Mouse (Mus musculus): ENCODE measurements around the gene Rab11fip4. TPM values are rescaled to one million over a fixed set of nuclear protein-coding genes. Genes with fewer than 3 reads are reported as not detected.

Gene Rab11fip4
- total and polyA plus RNA-seq, 3 experiments: 13.2 to 41.6 (median 26.6) TPM

GRCm38 (mm10) chr11:79660361-79661205, 69.6 kb downstream of the Rab11fip4 start:
- H3K27me3 ChIP-seq (replicated peaks): peaks cover 10% of the 10 kb centered on the region
- H3K4me2 ChIP-seq (ENCODE audit: insufficient read depth, low read depth, poor library complexity, severe bottlenecking): peak overlapping the region; percentile 59
- peak overlapping the region; percentile 20 for H3K9ac ChIP-seq (ENCODE audit: insufficient read depth, low read depth)
- peak; percentile 56 for DNase-seq (ENCODE audit: extremely low read depth)
- TF ChIP-seq SMC3 (IDR thresholded peaks at IDR 0.05; ENCODE audit: low read depth, low read length): no peak
- no peak for TF ChIP-seq ZKSCAN1 (IDR thresholded peaks at IDR 0.05; ENCODE audit: borderline replicate concordance, low read depth, low read length)
- no peak for TF ChIP-seq ZNF384 (IDR thresholded peaks at IDR 0.05; ENCODE audit: low read depth, low read length)
- TF ChIP-seq TBP (conservative IDR thresholded peaks at IDR 0.05; ENCODE audit: low read depth, low read length): 0 out of 2 replicates have a peak, but pooled peaks have one; percentile 43
- no peak for TF ChIP-seq MYC (IDR thresholded peaks at IDR 0.05; ENCODE audit: low read depth, low read length)
- TF ChIP-seq NELFE (IDR thresholded peaks at IDR 0.05; ENCODE audit: low read depth, low read length): peak; percentile 54; the same call in 1 of the 2 replicates
- peak; percentile 38; the same call in 1 of the 2 replicates for TF ChIP-seq ELF1 (IDR thresholded peaks at IDR 0.05; ENCODE audit: low read depth, low read length)
- no peak for TF ChIP-seq E2F4 (IDR thresholded peaks at IDR 0.05; ENCODE audit: insufficient replicate concordance, low read depth, low read length)
- TF ChIP-seq BHLHE40 (IDR thresholded peaks at IDR 0.05; ENCODE audit: low read depth, low read length): no peak
- TF ChIP-seq RAD21 (IDR thresholded peaks at IDR 0.05; ENCODE audit: low read depth, low read length): no peak
- TF ChIP-seq JUND (conservative IDR thresholded peaks at IDR 0.05; ENCODE audit: low read depth, low read length): no peak
- TF ChIP-seq CTCF (conservative IDR thresholded peaks at IDR 0.05 in 1 of 2, IDR thresholded peaks at IDR 0.05 in 1 of 2; ENCODE audit: low read depth in 2 of 2, low read length in 2 of 2): no peak
- peak; percentile 69; the same call in 1 of the 2 replicates for TF ChIP-seq POLR2A (IDR thresholded peaks at IDR 0.05; ENCODE audit: low read depth, low read length)
- no peak for TF ChIP-seq MEF2A (IDR thresholded peaks at IDR 0.05; ENCODE audit: borderline replicate concordance, low read depth, low read length)
- TF ChIP-seq ETS1 (conservative IDR thresholded peaks at IDR 0.05; ENCODE audit: low read depth, low read length): no peak
- TF ChIP-seq NRF1 (IDR thresholded peaks at IDR 0.05; ENCODE audit: low read depth, low read length): 0 out of 2 replicates have a peak, but pooled peaks have one; percentile 19
- TF ChIP-seq IRF4 (IDR thresholded peaks at IDR 0.05; ENCODE audit: low read depth, low read length): no peak
- no peak for TF ChIP-seq KAT2A (IDR thresholded peaks at IDR 0.05; ENCODE audit: insufficient replicate concordance, low read length)
- TF ChIP-seq RCOR1 (conservative IDR thresholded peaks at IDR 0.05; ENCODE audit: low read depth, low read length): no peak
- TF ChIP-seq MAFK (IDR thresholded peaks at IDR 0.05; ENCODE audit: insufficient replicate concordance, low read length): no peak
- TF ChIP-seq UBTF (IDR thresholded peaks at IDR 0.05; ENCODE audit: low read depth, low read length): no peak
- no peak for TF ChIP-seq PAX5 (IDR thresholded peaks at IDR 0.05; ENCODE audit: low read length)
- TF ChIP-seq CHD2 (IDR thresholded peaks at IDR 0.05; ENCODE audit: low read length): no peak
- TF ChIP-seq SIN3A (IDR thresholded peaks at IDR 0.05; ENCODE audit: low read length): peak; percentile 57; the same call in 1 of the 2 replicates
- TF ChIP-seq CHD1 (IDR thresholded peaks at IDR 0.05; ENCODE audit: low read depth, low read length): no peak
- no peak for TF ChIP-seq HCFC1 (IDR thresholded peaks at IDR 0.05; ENCODE audit: low read depth, low read length)
- TF ChIP-seq TCF12 (IDR thresholded peaks at IDR 0.05; ENCODE audit: low read depth, low read length): 0 out of 2 replicates have a peak, but pooled peaks have one; percentile 18
- no peak for TF ChIP-seq EP300 (IDR thresholded peaks at IDR 0.05; ENCODE audit: low read length)
- TF ChIP-seq MAZ (IDR thresholded peaks at IDR 0.05; ENCODE audit: low read depth, low read length): no peak
- TF ChIP-seq ZC3H11A (IDR thresholded peaks at IDR 0.05; ENCODE audit: low read depth, low read length): no peak
- no peak for TF ChIP-seq POLR2AphosphoS2 (IDR thresholded peaks at IDR 0.05; ENCODE audit: low read depth, low read length)
- TF ChIP-seq MAX (IDR thresholded peaks at IDR 0.05; ENCODE audit: low read length): peak; percentile 46; the same call in 1 of the 2 replicates
- TF ChIP-seq USF2 (conservative IDR thresholded peaks at IDR 0.05; ENCODE audit: low read depth, low read length): no peak
- TF ChIP-seq GABPA (IDR thresholded peaks at IDR 0.05; ENCODE audit: insufficient replicate concordance, low read depth, low read length): no peak
- no peak for TF ChIP-seq JUN (IDR thresholded peaks at IDR 0.05; ENCODE audit: insufficient read depth, low read depth, low read length)
- no peak for TF ChIP-seq USF1 (IDR thresholded peaks at IDR 0.05; ENCODE audit: low read depth, low read length)
- peak; percentile 83 for TF ChIP-seq MXI1 (IDR thresholded peaks at IDR 0.05; ENCODE audit: low read depth, low read length)
- no peak for TF ChIP-seq ZMIZ1 (IDR thresholded peaks at IDR 0.05; ENCODE audit: low read depth, low read length)
- no peaks in the 10 kb centered on the region for H3K36me3 ChIP-seq (replicated peaks in 1 of 2; ENCODE audit: control insufficient read depth in 1 of 2, insufficient read depth in 1 of 2, low read length in 1 of 2)
- H3K4me1 ChIP-seq (ENCODE audit: control insufficient read depth in 1 of 2, insufficient read depth in 2 of 2): peaks cover 7 to 47% of the 10 kb centered on the region in 2 experiments
- dilution Hi-C loops (cut with MboI; ENCODE audit: extremely low pct_ligation_motif_present, extremely low pct_unique_long_range_greater_than_20kb, low sequenced_read_pairs) (no loop called here), in situ Hi-C loops (cut with MboI; ENCODE audit: low pct_ligation_motif_present, low pct_unique_long_range_greater_than_20kb, low sequenced_read_pairs) (no loop called here)
- no peaks in the 10 kb centered on the region for H3K9me3 ChIP-seq (replicated peaks; ENCODE audit: low read length)
- peak overlapping the region; percentile 49 to 66 (median 61) for H3K4me3 ChIP-seq (replicated peaks in 1 of 3; ENCODE audit: low read depth in 2 of 3, low read length in 2 of 3, poor library complexity in 1 of 3)
- H3K27ac ChIP-seq (ENCODE audit: insufficient read depth, low read depth): no peak overlapping the region
- H3K79me2 ChIP-seq (replicated peaks; ENCODE audit: control insufficient read depth, extremely low read depth, insufficient read depth, poor library complexity, severe bottlenecking): no peaks in the 10 kb centered on the region

All from CH12.LX (cell line).